In the genomic region with DNA sequence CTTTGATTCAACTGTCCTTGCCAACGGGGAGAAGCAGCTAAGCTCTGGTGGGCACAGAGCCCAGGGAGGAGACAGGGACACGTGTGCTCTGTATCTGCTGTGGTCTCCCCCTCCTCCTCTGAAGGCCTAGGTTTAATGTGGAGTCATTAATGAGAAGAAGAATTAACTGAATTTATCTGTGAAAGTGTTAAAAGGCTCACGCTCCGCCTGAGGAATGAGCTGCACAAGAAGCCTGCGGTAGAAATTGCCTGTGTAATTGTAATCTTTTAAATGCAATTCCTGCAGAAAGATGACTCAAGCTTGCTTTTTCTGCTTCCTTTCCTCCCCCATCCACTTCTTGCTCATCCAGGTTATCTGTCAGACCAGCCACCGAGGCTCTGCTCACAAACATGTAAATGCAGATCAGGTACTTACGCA, we compare ENCODE assay signal across 15 mouse cellular contexts.
A peak's percentile ranks its signal among the peaks of the same experiment; 100 is the strongest.
DNase-seq lines count a peak whose midpoint lies in the region; ATAC-seq lines count a peak whose summit lies in the region.
"Had no signal": no experiment of that assay in that cellular context is flagged by ENCODE, and none has a peak within 500 bp of the region (broad histone marks: within the 10 kb centered on the region; RNA-seq: fewer than 3 reads in every experiment).

No protein-coding gene starts in this region.

- H3K4me3 ChIP-seq in midbrain, embryonic 11.5 days (ENCODE audit: low read depth, low read length) = no peak overlapping the region
- H3K4me3 ChIP-seq in midbrain, embryonic 10.5 days = no peak overlapping the region
- H3K4me3 ChIP-seq in hindbrain, embryonic 14.5 days (replicated peaks; ENCODE audit: low read length) = no peak overlapping the region
- no peak overlapping the region for H3K4me3 ChIP-seq in neural tube, embryonic 14.5 days (ENCODE audit: low read depth, low read length)
- H3K4me3 ChIP-seq: embryonic facial prominence, embryonic 12.5 days; liver, embryonic 12.5 days had no signal

- no peaks in the 10 kb centered on the region; the same call in 1 of the 2 replicates for H3K4me1 ChIP-seq in midbrain, embryonic 11.5 days (ENCODE audit: control insufficient read depth, insufficient read depth, low read length)
- H3K4me1 ChIP-seq in midbrain, embryonic 10.5 days = peaks cover 20% of the 10 kb centered on the region
- peaks cover 19% of the 10 kb centered on the region for H3K4me1 ChIP-seq in hindbrain, embryonic 14.5 days (replicated peaks; ENCODE audit: control insufficient read depth, insufficient read depth, low read length)
- peaks cover 5% of the 10 kb centered on the region; the same call in 1 of the 2 replicates for H3K4me1 ChIP-seq in neural tube, embryonic 14.5 days (ENCODE audit: control insufficient read depth, insufficient read depth, low read length)
- H3K4me1 ChIP-seq: liver, embryonic 12.5 days had no signal

- no peak for ATAC-seq in midbrain, embryonic 11.5 days (ENCODE audit: low FRiP score)
- ATAC-seq in hindbrain, embryonic 14.5 days (ENCODE audit: low FRiP score) = no peak; the same call in 1 of the 2 replicates
- peak; percentile 66; the same call in 1 of the 2 replicates for ATAC-seq in neural tube, embryonic 14.5 days (ENCODE audit: low read depth)
- ATAC-seq: liver, embryonic 12.5 days; lung, postnatal 0 days had no signal

- no peaks in the 10 kb centered on the region; the same call in 1 of the 2 replicates for H3K9me3 ChIP-seq in midbrain, embryonic 11.5 days (ENCODE audit: control insufficient read depth, low read length)
- no peaks in the 10 kb centered on the region for H3K9me3 ChIP-seq in midbrain, embryonic 10.5 days (replicated peaks)
- no peaks in the 10 kb centered on the region for H3K9me3 ChIP-seq in hindbrain, embryonic 14.5 days (ENCODE audit: control insufficient read depth, low read length)
- H3K9me3 ChIP-seq in neural tube, embryonic 14.5 days (ENCODE audit: control insufficient read depth, low read length) = no peaks in the 10 kb centered on the region
- H3K9me3 ChIP-seq: embryonic facial prominence, embryonic 12.5 days; liver, embryonic 12.5 days had no signal

- peak; percentile 73 to 81 for DNase-seq in cerebellum, postnatal 10 days
- DNase-seq in cerebellum, adult 8-10 months = no peak
- peak; percentile 54 for DNase-seq in midbrain, embryonic 11.5 days (ENCODE audit: low spot score, missing footprints)
- DNase-seq in midbrain, embryonic 10.5 days (ENCODE audit: low spot score) = no peak
- no peak for DNase-seq in hindbrain, embryonic 14.5 days (ENCODE audit: low spot score)
- DNase-seq in adrenal gland, postnatal 36 days = no peak
- DNase-seq in thymus, postnatal 0 days (ENCODE audit: low spot score) = no peak
- DNase-seq: cerebellum, adult 9-10 months; gastrocnemius, postnatal 25 days; right cerebral cortex, postnatal 4 days had no signal

- H3K36me3 ChIP-seq in midbrain, embryonic 11.5 days (ENCODE audit: control insufficient read depth, insufficient read depth, low read length) = no peaks in the 10 kb centered on the region
- no peaks in the 10 kb centered on the region for H3K36me3 ChIP-seq in midbrain, embryonic 10.5 days
- no peaks in the 10 kb centered on the region for H3K36me3 ChIP-seq in hindbrain, embryonic 14.5 days (replicated peaks; ENCODE audit: control insufficient read depth, insufficient read depth)
- no peaks in the 10 kb centered on the region for H3K36me3 ChIP-seq in neural tube, embryonic 14.5 days (ENCODE audit: control insufficient read depth, insufficient read depth, low read length)
- H3K36me3 ChIP-seq: embryonic facial prominence, embryonic 12.5 days; liver, embryonic 12.5 days had no signal

- no peak overlapping the region for H3K9ac ChIP-seq in midbrain, embryonic 11.5 days (ENCODE audit: low read length)
- H3K9ac ChIP-seq in hindbrain, embryonic 14.5 days = 0 out of 2 replicates have a peak overlapping the region, but pooled peaks have one; percentile 24
- no peak overlapping the region for H3K9ac ChIP-seq in neural tube, embryonic 14.5 days (replicated peaks; ENCODE audit: low read depth, low read length)
- H3K9ac ChIP-seq: embryonic facial prominence, embryonic 12.5 days; liver, embryonic 12.5 days had no signal

- H3K27ac ChIP-seq in midbrain, embryonic 11.5 days (ENCODE audit: low read depth, low read length) = no peak overlapping the region
- no peak overlapping the region for H3K27ac ChIP-seq in midbrain, embryonic 10.5 days (replicated peaks)
- H3K27ac ChIP-seq in hindbrain, embryonic 14.5 days = peak overlapping the region; percentile 72
- H3K27ac ChIP-seq in neural tube, embryonic 14.5 days (ENCODE audit: low read depth, low read length) = peak overlapping the region; percentile 17; the same call in 1 of the 2 replicates
- H3K27ac ChIP-seq: embryonic facial prominence, embryonic 12.5 days; liver, embryonic 12.5 days had no signal

- WGBS in midbrain, embryonic 11.5 days = 90% methylated on average over 7 of the region's 7 CpGs
- 89% methylated on average over 7 of the region's 7 CpGs for WGBS in midbrain, embryonic 10.5 days
- 46% methylated on average over 7 of the region's 7 CpGs for WGBS in hindbrain, embryonic 14.5 days
- 55% methylated on average over 7 of the region's 7 CpGs for WGBS in neural tube, embryonic 14.5 days

- no peaks in the 10 kb centered on the region for H3K27me3 ChIP-seq in midbrain, embryonic 11.5 days (ENCODE audit: control insufficient read depth, insufficient read depth, low read length)
- H3K27me3 ChIP-seq in midbrain, embryonic 10.5 days (ENCODE audit: low read depth, poor library complexity, severe bottlenecking) = no peaks in the 10 kb centered on the region
- no peaks in the 10 kb centered on the region for H3K27me3 ChIP-seq in hindbrain, embryonic 14.5 days (ENCODE audit: control insufficient read depth, insufficient read depth, low read length)
- H3K27me3 ChIP-seq in neural tube, embryonic 14.5 days (ENCODE audit: control insufficient read depth, insufficient read depth, low read length) = no peaks in the 10 kb centered on the region
- H3K27me3 ChIP-seq: CH12.LX; embryonic facial prominence, embryonic 12.5 days had no signal

- H3K4me2 ChIP-seq in midbrain, embryonic 11.5 days = no peak overlapping the region
- H3K4me2 ChIP-seq in hindbrain, embryonic 14.5 days (replicated peaks) = no peak overlapping the region
- H3K4me2 ChIP-seq in neural tube, embryonic 14.5 days (ENCODE audit: low read depth, low read length) = no peak overlapping the region
- H3K4me2 ChIP-seq: embryonic facial prominence, embryonic 12.5 days; liver, embryonic 12.5 days had no signal

Comparison
In these comparisons a context has a peak if more than half of its experiments do, and no peak if none do; other contexts are left out.
1. DNase-seq: peak in cerebellum, postnatal 10 days (2 of 2) and midbrain, embryonic 11.5 days (single experiment); none in cerebellum, adult 8-10 months (single experiment), midbrain, embryonic 10.5 days (single experiment), hindbrain, embryonic 14.5 days (single experiment), adrenal gland, postnatal 36 days (0 of 2) and thymus, postnatal 0 days (single experiment).
2. H3K27ac ChIP-seq: peak in hindbrain, embryonic 14.5 days (single experiment) and neural tube, embryonic 14.5 days (single experiment); none in midbrain, embryonic 11.5 days (single experiment) and midbrain, embryonic 10.5 days (single experiment).